Mouse (Mus musculus): ENCODE data around the gene Smarca2.

DNA sequence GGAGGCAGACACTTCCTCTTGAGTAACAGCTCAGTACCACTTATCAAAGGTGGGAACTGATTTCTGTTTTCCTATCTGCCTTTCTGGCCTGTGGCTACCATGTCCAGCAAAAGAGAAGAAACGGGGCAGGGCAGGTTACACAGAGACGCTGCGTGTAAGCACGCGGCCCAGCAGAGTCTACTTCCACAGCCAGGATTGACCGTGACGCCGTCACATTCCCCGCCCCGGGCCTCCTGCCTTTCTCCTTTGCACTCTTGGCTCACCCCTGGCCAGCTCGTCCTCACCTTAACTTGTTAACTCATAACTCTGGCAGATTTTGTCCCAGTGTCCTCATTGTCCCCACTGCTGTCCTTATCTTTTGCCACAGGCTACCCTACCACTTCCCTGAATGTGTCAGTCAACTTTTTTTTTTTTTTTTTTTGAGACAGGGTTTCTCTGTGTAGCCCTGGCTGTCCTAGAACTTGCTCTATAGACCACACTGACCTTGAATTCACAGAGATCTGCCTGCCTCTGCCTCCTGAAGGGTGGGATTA is 167.3 kb downstream of the Smarca2 start:
- no peak for TF ChIP-seq POLR2A (IDR thresholded peaks at IDR 0.05; ENCODE audit: extremely low read depth, insufficient read depth, low read length)
- TF ChIP-seq CTCF (IDR thresholded peaks at IDR 0.05; ENCODE audit: extremely low read depth, insufficient read depth, low read length): no peak

Measured in cortical plate, adult 2 months (tissue).